Mouse (Mus musculus) MEL (cell line): ENCODE measurements around the gene Neo1.

Source experiments
- CHD2 ChIP-seq: IDR thresholded peaks from 2 replicates; pipeline ENCODE4 v1.6.1; 2011; ENCODE audit warnings: low read length, improper control_type of control experiment
- CTCF ChIP-seq, 3 experiments: IDR thresholded peaks in 2 of 3; conservative IDR thresholded peaks in 1 of 3; 2 replicates each; pipeline ENCODE4 v1.5.1; 2011 to 2012; ENCODE audit warnings: low read length in 3 of 3, low read depth in 2 of 3, mild to moderate bottlenecking in 2 of 3, improper control_type of control experiment in 1 of 3, inconsistent platforms in 1 of 3, mixed read lengths in 1 of 3, moderate library complexity in 1 of 3; ENCODE audit not compliant: control insufficient read depth in 1 of 3, insufficient read depth in 1 of 3, poor library complexity in 1 of 3, severe bottlenecking in 1 of 3
- GATA1 ChIP-seq: IDR thresholded peaks from 2 replicates; pipeline ENCODE4 v1.6.1; 2011; ENCODE audit warnings: low read depth, low read length, improper control_type of control experiment
- POLR2A ChIP-seq, 2 experiments: IDR thresholded peaks; 2 replicates each; pipeline ENCODE4 v1.6.1; 2011 to 2012; ENCODE audit warnings: low read length in 2 of 2, mild to moderate bottlenecking in 2 of 2, control low read depth in 1 of 2, improper control_type of control experiment in 1 of 2, low read depth in 1 of 2, moderate library complexity in 1 of 2; ENCODE audit not compliant: control insufficient read depth in 1 of 2, insufficient read depth in 1 of 2, poor library complexity in 1 of 2
- POLR2AphosphoS5 ChIP-seq: IDR thresholded peaks from 2 replicates; pipeline ENCODE4 v1.6.1; 2012; ENCODE audit warnings: low read depth, borderline replicate concordance, mild to moderate bottlenecking, inconsistent platforms, low read length, moderate library complexity, mixed read lengths
- RCOR1 ChIP-seq: IDR thresholded peaks from 2 replicates; pipeline ENCODE4 v1.6.1; 2012; ENCODE audit warnings: low read depth, mild to moderate bottlenecking, inconsistent platforms, low read length, improper control_type of control experiment
- TAL1 ChIP-seq: IDR thresholded peaks from 2 replicates; pipeline ENCODE4 v1.6.1; 2012; ENCODE audit warnings: mild to moderate bottlenecking, inconsistent platforms, low read length, moderate library complexity, mixed read lengths

- TF ChIP-seq POLR2A (IDR thresholded peaks at IDR 0.05; ENCODE audit: control insufficient read depth in 1 of 2, insufficient read depth in 1 of 2, low read depth in 1 of 2, low read length in 2 of 2, poor library complexity in 1 of 2) (no peak), CHD2 (no peak), CTCF (IDR thresholded peaks at IDR 0.05 in 2 of 3, conservative IDR thresholded peaks at IDR 0.05 in 1 of 3; ENCODE audit: control insufficient read depth in 1 of 3, insufficient read depth in 1 of 3, low read depth in 2 of 3, low read length in 3 of 3, poor library complexity in 1 of 3, severe bottlenecking in 1 of 3) (peak; percentile 56 to 85 (median 74)), POLR2AphosphoS5 (no peak), TAL1 (no peak), RCOR1 (no peak), GATA1 (no peak)
Observed at GRCm38 (mm10) chr9:58902869-58903585, 133.2 kb downstream of the Neo1 start.
